Mouse (Mus musculus): ENCODE data around the gene Bricd5.

Bricd5 gene

GRCm38 (mm10) chr17:24524734-24525133, 51.0 kb downstream of the Bricd5 start:
- no peak for DNase-seq (ENCODE audit: low read depth in 1 of 2, low spot score in 2 of 2)

Data from monocyte, adult 2 months (primary cell).